Mouse (Mus musculus) erythroblast, embryonic 14.5 days (primary cell): Measurements from ENCODE around the gene 4930583I09Rik. TPM values are rescaled to one million over a fixed set of nuclear protein-coding genes. Genes with fewer than 3 reads are reported as not detected.

Experiments
- H3K27me3 ChIP-seq: 2 replicates; pipeline ENCODE4 v1.6.1; 2012; ENCODE audit warnings: inconsistent platforms; ENCODE audit not compliant: control insufficient read depth
- H3K36me3 ChIP-seq: 2 replicates; pipeline ENCODE4 v1.6.1; 2012; ENCODE audit warnings: mild to moderate bottlenecking, inconsistent platforms; ENCODE audit not compliant: control insufficient read depth
- H3K4me1 ChIP-seq: 2 replicates; pipeline ENCODE4 v1.6.1; 2012; ENCODE audit warnings: inconsistent platforms; ENCODE audit not compliant: control insufficient read depth
- H3K4me3 ChIP-seq: replicated peaks from 2 replicates; pipeline ENCODE3; 2012; ENCODE audit warnings: moderate library complexity, mild to moderate bottlenecking, inconsistent platforms
- H3K9me3 ChIP-seq: 2 replicates; pipeline ENCODE4 v1.6.1; 2012; ENCODE audit warnings: low read length, inconsistent platforms, mixed read lengths; ENCODE audit not compliant: control insufficient read depth
- GATA1 ChIP-seq: IDR thresholded peaks from 2 replicates; pipeline ENCODE4 v1.6.1; 2012; ENCODE audit warnings: low read length, inconsistent platforms, mixed read lengths
- TAL1 ChIP-seq: IDR thresholded peaks from 3 replicates; pipeline ENCODE4 v1.6.1; 2012; ENCODE audit warnings: low read length, inconsistent platforms, mixed read lengths
- polyA plus RNA-seq: library from polyadenylated mRNA; stranded (reverse); fragments of >175 nt; gene quantifications from 2 replicates; pipeline ENCODE4 v1.2.3, GENCODE M21; 2012

4930583I09Rik gene
- polyA plus RNA-seq, 1 experiment, result not detected

GRCm38 (mm10) chr17:64806035-64806589 is 29.8 kb downstream of the 4930583I09Rik start:
- H3K4me1 ChIP-seq, result no peaks in the 10 kb centered on the region
- no peaks in the 10 kb centered on the region for H3K27me3 ChIP-seq
- H3K36me3 ChIP-seq, result no peaks in the 10 kb centered on the region
- TF ChIP-seq GATA1, result no peak
- no peak for TF ChIP-seq TAL1
- H3K9me3 ChIP-seq, result no peaks in the 10 kb centered on the region
- H3K4me3 ChIP-seq, result no peak overlapping the region

- Histone ChIP-seq H3K9me3 (no peaks in the 10 kb centered on the region), H3K27me3 (no peaks in the 10 kb centered on the region), H3K36me3 (no peaks in the 10 kb centered on the region), H3K4me3 (no peak overlapping the region), H3K4me1 (no peaks in the 10 kb centered on the region)
- TF ChIP-seq TAL1 (no peak), GATA1 (no peak)
Measured at GRCm38 (mm10) chr17:64804375-64805124, 31.3 kb downstream of the 4930583I09Rik start.

- Histone ChIP-seq H3K9me3 (no peaks in the 10 kb centered on the region), H3K4me3 (no peak overlapping the region), H3K4me1 (no peaks in the 10 kb centered on the region), H3K36me3 (no peaks in the 10 kb centered on the region), H3K27me3 (no peaks in the 10 kb centered on the region)
- TF ChIP-seq TAL1 (no peak), GATA1 (no peak)
Measured at GRCm38 (mm10) chr17:64802956-64803275, 33.0 kb downstream of the 4930583I09Rik start.

GRCm38 (mm10) chr17:64802168-64802955 is 33.5 kb downstream of the 4930583I09Rik start:
- Histone ChIP-seq H3K9me3 (no peaks in the 10 kb centered on the region), H3K27me3 (no peaks in the 10 kb centered on the region), H3K4me1 (no peaks in the 10 kb centered on the region), H3K36me3 (no peaks in the 10 kb centered on the region), H3K4me3 (no peak overlapping the region)
- TF ChIP-seq TAL1 (no peak), GATA1 (no peak)

GRCm38 (mm10) chr17:64792623-64793022 is 43.2 kb downstream of the 4930583I09Rik start:
- Histone ChIP-seq H3K36me3 (no peaks in the 10 kb centered on the region), H3K27me3 (no peaks in the 10 kb centered on the region), H3K4me3 (no peak overlapping the region), H3K9me3 (no peaks in the 10 kb centered on the region), H3K4me1 (no peaks in the 10 kb centered on the region)
- 0 out of 3 replicates have a peak, but pooled peaks have one; percentile 2 for TF ChIP-seq TAL1
- TF ChIP-seq GATA1, result no peak

- H3K27me3 ChIP-seq, result no peaks in the 10 kb centered on the region
- H3K9me3 ChIP-seq, result no peaks in the 10 kb centered on the region
- TF ChIP-seq TAL1 (no peak), GATA1 (no peak)
- no peaks in the 10 kb centered on the region for H3K36me3 ChIP-seq
- H3K4me3 ChIP-seq, result no peak overlapping the region
- no peaks in the 10 kb centered on the region for H3K4me1 ChIP-seq
Measured at GRCm38 (mm10) chr17:64792076-64792475, 43.8 kb downstream of the 4930583I09Rik start.

GRCm38 (mm10) chr17:64789175-64789574 is 46.7 kb downstream of the 4930583I09Rik start:
- TF ChIP-seq TAL1 (no peak), GATA1 (no peak)
- Histone ChIP-seq H3K36me3 (no peaks in the 10 kb centered on the region), H3K4me3 (no peak overlapping the region), H3K27me3 (no peaks in the 10 kb centered on the region), H3K9me3 (no peaks in the 10 kb centered on the region), H3K4me1 (no peaks in the 10 kb centered on the region)

- H3K27me3 ChIP-seq, result no peaks in the 10 kb centered on the region
- no peaks in the 10 kb centered on the region for H3K4me1 ChIP-seq
- no peak for TF ChIP-seq TAL1
- TF ChIP-seq GATA1, result no peak
Measured at GRCm38 (mm10) chr17:64788301-64788700, 47.6 kb downstream of the 4930583I09Rik start.

GRCm38 (mm10) chr17:64785961-64786360 is 49.9 kb downstream of the 4930583I09Rik start:
- Histone ChIP-seq H3K27me3 (no peaks in the 10 kb centered on the region), H3K4me1 (no peaks in the 10 kb centered on the region), H3K36me3 (no peaks in the 10 kb centered on the region), H3K4me3 (no peak overlapping the region), H3K9me3 (no peaks in the 10 kb centered on the region)
- TF ChIP-seq TAL1 (no peak), GATA1 (no peak)

More at GRCm38 (mm10) chr17:64788301-64788700, 47.6 kb downstream of the 4930583I09Rik start:
- no peak overlapping the region for H3K4me3 ChIP-seq
- no peaks in the 10 kb centered on the region for H3K9me3 ChIP-seq
- H3K36me3 ChIP-seq, result no peaks in the 10 kb centered on the region

Other genes with a start within 250 kb of the 4930583I09Rik start
- 0.03 TPM in 2 replicates for gene Man2a1, start 235.3 kb downstream of the 4930583I09Rik start, polyA plus RNA-seq